Mouse (Mus musculus) small intestine, adult 2 months (tissue): ENCODE results near the gene Rhbg.

Experiments
- CTCF ChIP-seq: fragments of 200-500 bp; IDR thresholded peaks from 2 replicates; pipeline ENCODE4 v1.5.1; 2012; ENCODE audit warnings: low read depth, mild to moderate bottlenecking, control low read depth, inconsistent platforms, low read length, moderate library complexity, mixed read lengths; ENCODE audit not compliant: insufficient replicate concordance, insufficient read length; ENCODE audit errors: extremely low read depth
- POLR2A ChIP-seq: fragments of 200-500 bp; IDR thresholded peaks from 2 replicates; pipeline ENCODE4 v1.6.1; 2012; ENCODE audit warnings: low read depth, mild to moderate bottlenecking, control low read depth, inconsistent platforms, low read length, moderate library complexity

GRCm38 (mm10) chr3:88202986-88203385 lies 51.5 kb downstream of the Rhbg start:
- TF ChIP-seq CTCF (no peak), POLR2A (no peak)
